Mouse (Mus musculus) gastrocnemius, adult 2 months (tissue): ENCODE measurements around the gene Cpox. TPM values are rescaled to one million over a fixed set of nuclear protein-coding genes. Genes with fewer than 3 reads are reported as not detected.
A peak's percentile ranks its signal among the peaks of the same experiment; 100 is the strongest.
"Not testable (repeated sequence)": the region's sequence is repeated elsewhere in the genome, so short reads cannot be mapped to it uniquely, and the experiment has no call there.

ENCODE experiments used
- DNase-seq: peaks from one replicate; pipeline ENCODE4 v3.0.0; 2022
- H3K27ac ChIP-seq: fragments of 200-600 bp; 2 replicates; pipeline ENCODE4 v1.8.1; 2022; ENCODE audit warnings: mild to moderate bottlenecking
- H3K4me3 ChIP-seq: fragments of 200-600 bp; 2 replicates; pipeline ENCODE4 v1.8.1; 2022; ENCODE audit warnings: mild to moderate bottlenecking, moderate library complexity
- CTCF ChIP-seq: fragments of 200-600 bp; IDR thresholded peaks from 2 replicates; pipeline ENCODE4 v1.8.1; 2022; ENCODE audit warnings: antibody characterized with exemption, mild to moderate bottlenecking, moderate library complexity
- intact Hi-C: fragments of 180-260 bp; cut with DNase I; formaldehyde crosslinking; loops from one replicate; pipeline ENCODE4 v1.15.1; 2025
- total RNA-seq, 2 experiments: library from RNA; stranded (reverse); gene quantifications; 2 replicates each; pipeline ENCODE4 v1.2.3; 2021

Cpox gene
- total RNA-seq, 2 experiments from 2014 or later, result 20.2 to 25.4 TPM

DNA sequence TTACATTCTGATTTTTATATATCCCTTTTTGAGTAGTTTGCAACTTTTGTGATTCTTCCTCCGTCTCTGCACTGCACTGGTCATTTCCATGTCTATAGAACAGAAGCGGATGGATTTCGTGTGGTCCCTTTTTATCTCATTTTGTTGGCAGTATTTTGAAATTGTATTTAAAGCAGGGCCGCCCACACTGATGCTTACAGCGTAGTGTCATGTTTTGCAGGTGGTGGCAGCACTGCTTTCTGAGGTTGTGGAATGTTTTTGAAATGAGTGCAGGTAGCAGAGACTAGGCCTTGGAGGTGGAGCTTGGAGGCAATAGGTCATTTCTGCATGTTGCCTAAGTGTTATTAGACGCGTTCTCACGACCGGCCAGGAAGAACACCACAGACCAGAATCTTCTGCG lies 20.1 kb upstream of the Cpox start:
- intact Hi-C loops, result no loop called here
- H3K27ac ChIP-seq, result no peak overlapping the region
- no peak for DNase-seq
- no peak for TF ChIP-seq CTCF
- no peak overlapping the region for H3K4me3 ChIP-seq

DNA sequence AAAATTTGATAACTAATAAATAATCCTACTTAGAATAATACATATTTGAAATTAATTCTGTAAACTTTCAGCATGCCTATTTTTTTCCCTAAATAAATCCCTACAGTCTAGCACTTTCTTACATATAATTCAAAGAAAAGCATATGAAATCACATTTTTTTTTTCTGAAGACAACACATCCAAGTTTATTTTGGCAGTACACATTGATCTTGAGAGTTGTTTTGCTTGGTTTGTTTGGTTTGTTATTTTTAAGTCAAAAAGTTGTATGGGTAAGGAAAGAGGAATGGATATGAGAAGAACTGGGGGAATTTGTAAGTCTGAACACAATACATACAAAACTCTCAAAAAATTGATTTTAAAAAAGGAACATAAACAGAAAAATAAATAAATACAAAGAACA lies 14.3 kb upstream of the Cpox start:
- intact Hi-C loops, result no loop called here
- no peak for DNase-seq
- no peak overlapping the region for H3K4me3 ChIP-seq
- no peak for TF ChIP-seq CTCF
- H3K27ac ChIP-seq, result no peak overlapping the region

DNA sequence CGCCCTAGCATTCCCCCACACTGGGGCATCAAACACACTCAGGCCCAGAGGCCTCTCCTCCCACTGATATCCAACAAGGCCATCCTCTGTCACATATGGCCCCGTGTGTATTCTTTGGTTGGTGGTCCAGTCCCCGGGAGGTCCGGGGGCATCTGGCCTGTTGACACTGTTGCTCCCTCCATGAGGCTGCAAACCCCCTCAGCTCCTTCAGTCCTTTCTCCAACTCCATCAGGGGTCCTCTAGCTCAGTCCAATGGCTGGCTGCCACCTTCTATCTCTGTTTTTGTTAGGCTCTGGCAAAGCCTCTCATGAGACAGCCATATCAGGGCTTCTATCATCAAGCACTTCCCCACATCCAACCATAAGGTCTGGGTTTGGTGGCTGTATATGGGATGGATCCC lies 13.6 kb upstream of the Cpox start:
- DNase-seq, result no peak
- Histone ChIP-seq H3K4me3 (no peak overlapping the region), H3K27ac (no peak overlapping the region)
- intact Hi-C loops, result no loop called here
- TF ChIP-seq CTCF, result no peak

DNA sequence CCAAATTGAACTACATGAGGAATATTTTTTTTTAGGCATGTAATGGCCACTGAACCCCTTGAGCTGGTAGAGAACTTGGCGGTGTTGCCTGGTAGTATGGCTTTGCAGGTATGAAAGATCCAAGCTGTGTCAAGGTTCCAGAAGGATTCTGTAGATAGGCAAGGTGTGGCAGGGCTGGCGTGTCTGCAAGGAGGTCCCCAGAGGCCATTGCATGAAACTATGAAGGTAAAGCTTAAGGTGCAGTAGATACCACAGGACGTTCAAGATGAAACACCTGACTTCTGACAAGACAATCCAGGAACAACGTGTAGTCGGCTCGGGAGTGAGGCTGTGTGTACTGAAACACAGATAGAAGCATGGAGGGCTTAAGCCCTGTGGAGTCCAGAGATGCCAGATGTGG lies 11.4 kb upstream of the Cpox start:
- no peak for DNase-seq
- H3K27ac ChIP-seq, result no peak overlapping the region
- TF ChIP-seq CTCF, result no peak
- intact Hi-C loops, result no loop called here
- H3K4me3 ChIP-seq, result no peak overlapping the region

DNA sequence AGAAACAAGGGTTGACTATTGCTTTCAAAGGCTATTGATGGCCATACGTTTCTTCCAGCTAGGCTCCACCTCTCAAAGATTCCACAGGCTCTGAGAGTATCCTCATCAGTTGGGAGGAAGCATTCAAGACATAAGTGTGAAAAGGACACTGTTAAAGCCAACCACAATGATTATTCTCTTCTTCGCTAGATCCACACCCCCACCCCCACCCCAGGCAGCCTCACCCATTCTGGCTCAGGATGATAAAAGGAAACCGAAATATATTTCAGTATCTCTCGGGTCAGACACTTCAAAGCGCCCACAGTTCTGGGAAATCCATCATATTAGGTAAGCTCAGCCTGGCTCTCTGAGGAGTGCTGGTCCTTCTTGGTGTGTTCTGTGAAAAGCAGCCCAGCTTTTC lies 8.3 kb upstream of the Cpox start:
- TF ChIP-seq CTCF, result no peak
- Histone ChIP-seq H3K27ac (no peak overlapping the region), H3K4me3 (no peak overlapping the region)
- DNase-seq, result no peak
- intact Hi-C loops, result no loop called here

DNA sequence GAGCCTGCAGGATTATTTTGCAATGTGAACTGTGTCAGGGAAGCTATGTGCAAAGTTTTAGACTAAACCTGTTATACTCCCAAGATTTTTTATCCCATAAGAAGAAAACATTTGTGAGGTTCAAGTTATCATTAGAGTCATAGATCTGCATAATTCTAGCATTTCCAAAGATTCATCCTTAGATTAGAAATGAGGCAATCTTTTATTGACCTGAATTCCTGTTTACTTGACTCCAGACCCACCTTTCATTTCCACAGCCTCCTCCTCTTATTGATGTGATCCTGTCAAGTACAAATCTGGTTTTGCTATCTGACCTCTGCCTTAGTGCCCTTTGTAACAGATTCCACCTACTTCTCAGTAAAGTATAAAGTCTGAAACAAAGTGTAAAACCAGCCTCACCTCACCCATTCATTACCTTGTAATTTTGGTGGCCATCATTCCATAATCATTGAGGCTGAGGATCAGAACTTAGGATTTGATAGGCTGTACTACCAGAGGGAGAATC lies 7.8 kb upstream of the Cpox start:
- no peak for DNase-seq
- Histone ChIP-seq H3K27ac (no peak overlapping the region), H3K4me3 (no peak overlapping the region)
- intact Hi-C loops, result no loop called here
- TF ChIP-seq CTCF, result no peak

DNA sequence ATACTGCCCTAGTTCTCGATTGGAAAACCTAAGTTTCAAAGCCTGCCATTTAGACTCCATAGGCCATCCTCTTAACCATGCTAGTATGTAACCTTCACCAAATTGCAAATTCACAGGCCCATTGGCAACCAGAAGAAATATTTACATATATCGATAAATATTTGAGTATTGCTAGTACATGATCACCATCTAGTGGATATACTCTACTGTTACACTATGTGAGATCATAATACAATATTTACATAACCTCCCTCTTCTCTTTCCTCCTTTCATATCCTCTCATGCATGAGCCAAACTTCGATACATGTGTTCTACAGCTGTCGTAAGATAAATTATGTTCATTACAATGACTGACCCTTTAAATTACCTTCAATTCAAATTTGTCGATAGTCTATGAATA lies 7.1 kb upstream of the Cpox start:
- Histone ChIP-seq H3K27ac (no peak overlapping the region), H3K4me3 (no peak overlapping the region)
- intact Hi-C loops, result loop anchor here (1.0 kb wide), 1 partner anchor 209 kb away; no protein-coding TSS in a partner anchor
- peak; percentile 52 for TF ChIP-seq CTCF
- DNase-seq, result no peak

DNA sequence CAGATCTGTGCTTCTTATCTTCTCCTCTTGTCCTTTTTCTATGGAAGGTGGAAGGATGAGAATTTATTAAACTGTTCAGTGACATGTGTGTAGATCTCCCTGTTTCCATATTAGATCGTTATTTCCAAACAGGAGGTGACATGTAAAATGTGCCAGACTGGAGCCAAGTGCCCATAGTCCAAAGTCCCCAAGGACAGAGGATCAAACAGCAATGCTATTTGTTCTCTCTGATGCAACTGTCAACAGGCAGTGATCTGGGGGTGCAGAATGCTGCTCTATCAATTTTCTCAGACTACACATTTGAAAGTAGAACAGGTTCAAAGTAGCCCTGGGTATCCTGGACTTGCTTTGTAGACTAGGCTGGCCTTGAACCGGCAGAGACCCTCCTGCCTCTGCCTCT lies 6.3 kb upstream of the Cpox start:
- TF ChIP-seq CTCF, result no peak
- no peak overlapping the region for H3K4me3 ChIP-seq
- no peak for DNase-seq
- H3K27ac ChIP-seq, result no peak overlapping the region
- intact Hi-C loops, result loop anchor here (1.0 kb wide), 1 partner anchor 210 kb away; no protein-coding TSS in a partner anchor

DNA sequence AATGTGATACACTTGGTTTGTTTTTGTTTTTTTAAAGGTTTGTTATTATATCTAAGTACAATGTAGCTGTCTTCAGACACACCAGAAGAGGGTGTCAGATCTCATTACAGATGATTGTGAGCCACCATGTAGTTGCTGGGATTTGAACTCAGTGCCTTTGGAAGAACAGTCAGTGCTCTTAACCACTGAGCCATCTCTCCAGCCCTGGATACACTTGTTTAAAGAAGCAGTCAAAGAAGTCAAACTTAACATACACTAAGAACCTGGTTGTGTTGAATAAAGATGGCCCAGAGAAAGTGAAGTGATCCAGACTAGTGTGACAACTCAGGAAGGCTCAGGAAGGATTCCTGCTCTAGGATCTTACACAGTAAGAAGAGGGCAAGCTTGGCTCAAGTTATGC lies 5.0 kb upstream of the Cpox start:
- intact Hi-C loops, DNase-seq, H3K4me3 ChIP-seq, H3K27ac ChIP-seq: not testable (repeated sequence)

DNA sequence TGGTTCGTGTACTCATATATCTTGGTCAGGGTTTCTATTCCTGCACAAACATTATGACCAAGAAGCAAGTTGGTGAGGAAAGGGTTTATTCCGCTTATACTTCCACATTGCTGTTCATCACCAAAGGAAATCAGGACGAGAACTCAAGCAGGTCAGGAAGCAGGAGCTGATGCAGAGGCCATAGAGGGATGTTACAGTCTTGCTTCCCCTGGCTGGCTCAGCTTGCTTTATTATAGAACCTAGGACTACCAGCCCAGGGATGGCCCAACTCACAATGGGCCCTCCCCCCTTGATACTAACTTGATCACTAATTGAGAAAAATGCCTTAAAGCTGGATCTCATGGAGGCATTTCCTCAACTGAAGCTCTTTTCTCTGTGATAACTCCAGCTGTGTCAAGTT lies 3.4 kb upstream of the Cpox start:
- intact Hi-C loops, H3K27ac ChIP-seq, H3K4me3 ChIP-seq, DNase-seq: not testable (repeated sequence)

DNA sequence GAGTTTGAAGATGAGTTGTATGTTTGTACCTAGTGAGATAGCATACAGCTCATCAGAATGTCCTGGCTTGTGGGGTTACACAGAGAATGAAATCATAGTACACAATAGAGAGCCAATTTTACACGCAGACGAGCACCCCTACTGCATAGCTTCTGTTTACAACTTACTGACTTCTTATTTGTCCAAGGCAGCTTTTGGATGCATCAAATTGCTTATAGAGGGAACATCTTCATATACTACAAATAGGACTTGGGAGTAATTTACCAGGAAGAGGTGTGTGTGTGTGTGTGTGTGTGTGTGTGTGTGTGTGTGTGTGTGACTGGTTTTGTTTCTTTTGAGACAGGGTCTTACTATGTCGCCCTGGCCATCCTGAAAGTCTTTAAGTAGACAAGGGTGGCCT lies 1.5 kb upstream of the Cpox start:
- DNase-seq, result no peak
- no peak overlapping the region for H3K4me3 ChIP-seq
- TF ChIP-seq CTCF, result no peak
- intact Hi-C loops, result no loop called here
- H3K27ac ChIP-seq, result no peak overlapping the region

DNA sequence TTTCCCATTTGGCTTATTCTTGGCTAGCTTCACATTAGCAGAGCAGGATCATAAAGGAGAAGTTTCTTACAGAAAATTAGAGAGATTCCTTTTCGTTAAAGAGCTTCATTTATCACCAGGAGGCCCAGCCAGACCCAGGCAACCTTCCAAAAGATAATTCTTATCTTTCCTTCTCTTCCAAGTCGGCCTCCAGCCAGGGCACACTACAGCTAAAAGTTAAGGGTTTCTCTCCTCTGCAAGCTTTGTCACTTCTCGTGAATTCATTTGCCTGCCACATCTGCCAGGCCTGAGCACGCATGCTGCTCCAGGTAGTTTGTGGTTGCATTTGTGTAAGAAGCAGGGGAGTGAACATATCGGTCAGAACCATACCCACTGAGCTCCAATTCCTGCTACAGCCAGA lies 828 bp upstream of the Cpox start:
- no peak for TF ChIP-seq CTCF
- intact Hi-C loops, result no loop called here
- H3K27ac ChIP-seq, result no peak overlapping the region
- no peak for DNase-seq
- H3K4me3 ChIP-seq, result no peak overlapping the region; the same call in 1 of the 2 replicates

DNA sequence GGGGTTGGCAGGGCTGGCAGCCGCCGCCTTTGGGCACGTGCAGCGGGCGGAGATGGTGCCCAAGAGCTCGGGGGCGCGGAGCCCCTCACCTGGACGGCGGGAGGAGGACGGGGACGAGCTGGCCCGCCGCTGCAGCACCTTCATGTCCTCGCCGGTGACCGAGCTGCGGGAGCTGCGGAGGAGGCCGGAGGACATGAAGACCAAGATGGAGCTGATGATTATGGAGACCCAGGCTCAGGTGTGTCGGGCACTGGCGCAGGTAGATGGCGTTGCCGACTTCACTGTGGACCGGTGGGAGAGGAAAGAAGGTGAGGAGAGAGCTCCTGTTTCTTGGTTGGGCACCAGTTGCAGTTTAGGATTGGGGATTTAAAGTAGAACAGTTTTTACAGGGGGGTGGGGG lies 551 bp downstream of the Cpox start:
- no peak for TF ChIP-seq CTCF
- intact Hi-C loops, result loop anchor here (2.0 kb wide), 1 partner anchor 58 kb away; no protein-coding TSS in a partner anchor

DNA sequence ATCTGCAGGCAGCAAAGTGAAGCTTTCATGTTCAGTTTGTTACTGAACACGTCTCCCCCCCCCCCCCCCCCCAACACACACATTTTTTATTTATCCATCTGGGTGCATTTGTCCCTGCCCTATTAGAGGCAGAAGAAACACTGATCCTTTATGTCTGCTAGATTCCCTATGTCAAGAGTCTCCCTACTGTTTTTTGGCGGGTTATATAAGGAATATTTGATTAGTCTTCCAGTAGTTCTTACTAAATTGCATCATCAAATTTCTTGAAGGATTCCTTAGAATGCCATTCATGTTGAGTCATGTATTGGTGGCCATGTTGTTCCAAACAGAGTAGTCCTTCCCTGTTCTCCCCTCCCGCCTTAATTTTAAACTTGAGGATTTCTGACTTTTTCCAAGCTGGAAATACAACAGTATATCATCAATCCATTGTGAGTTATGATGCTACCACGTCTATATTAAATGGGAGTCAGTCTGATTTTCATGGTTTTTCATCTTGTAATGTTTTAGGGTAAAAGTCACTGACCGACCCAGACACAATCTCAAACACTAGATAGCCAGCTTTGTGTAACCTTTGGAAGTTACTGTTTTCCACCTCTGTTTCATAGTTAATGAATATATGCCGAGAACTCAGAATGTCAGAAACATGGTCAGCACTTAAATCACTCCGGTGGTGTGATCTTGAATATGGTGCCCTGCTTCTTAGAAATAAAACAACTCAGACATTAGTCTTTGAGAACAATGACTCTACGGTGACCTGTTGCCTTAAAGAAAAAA lies 1.3 kb downstream of the Cpox start:
- H3K4me3 ChIP-seq, result peak overlapping the region; percentile 92

More for the DNA sequence above, 551 bp downstream of the Cpox start:
- Histone ChIP-seq H3K4me3 (peak overlapping the region; percentile 92), H3K27ac (peak overlapping the region; percentile 96)
- DNase-seq, result no peak

More for the DNA sequence above, 1.3 kb downstream of the Cpox start:
- intact Hi-C loops, result loop anchor here (2.0 kb wide), 1 partner anchor 57 kb away; no protein-coding TSS in a partner anchor
- no peak for DNase-seq
- TF ChIP-seq CTCF, result no peak
- H3K27ac ChIP-seq, result no peak overlapping the region
